Mouse (Mus musculus) kidney, embryonic 15.5 days (tissue): ENCODE data around the gene Slc29a3. TPM values are rescaled to one million over a fixed set of nuclear protein-coding genes. Genes with fewer than 3 reads are reported as not detected.
A peak's percentile ranks its signal among the peaks of the same experiment; 100 is the strongest.
"Not testable (repeated sequence)": the region's sequence is repeated elsewhere in the genome, so short reads cannot be mapped to it uniquely, and the experiment has no call there.

Source experiments
- ATAC-seq: fragments of 200-750 bp; cut with Nextera tagmentation; replicated peaks from 2 replicates; pipeline ENCODE4 v1.8.0; 2017; ENCODE audit warnings: moderate TSS enrichment; ENCODE audit not compliant: low FRiP score
- H3K27ac ChIP-seq: fragments of 300-500 bp; sonication (generic); 2 replicates; pipeline ENCODE4 v1.5.1; 2015; ENCODE audit warnings: mild to moderate bottlenecking, inconsistent platforms
- H3K27me3 ChIP-seq: fragments of 300-500 bp; sonication (generic); 2 replicates; pipeline ENCODE4 v1.6.1; 2015; ENCODE audit warnings: inconsistent platforms
- H3K36me3 ChIP-seq: fragments of 300-500 bp; sonication (generic); 2 replicates; pipeline ENCODE4 v1.6.1; 2015; ENCODE audit warnings: inconsistent platforms
- H3K4me1 ChIP-seq: fragments of 300-500 bp; sonication (generic); 2 replicates; pipeline ENCODE4 v1.6.1; 2015; ENCODE audit warnings: inconsistent platforms
- H3K4me2 ChIP-seq: fragments of 300-500 bp; sonication (generic); 2 replicates; pipeline ENCODE4 v1.6.1; 2015; ENCODE audit warnings: moderate library complexity, mild to moderate bottlenecking, inconsistent platforms
- H3K4me3 ChIP-seq: fragments of 300-500 bp; sonication (generic); replicated peaks from 2 replicates; pipeline ENCODE4 v1.5.1; 2015; ENCODE audit warnings: mild to moderate bottlenecking, inconsistent platforms
- H3K9ac ChIP-seq: fragments of 300-500 bp; sonication (generic); 2 replicates; pipeline ENCODE4 v1.6.1; 2015; ENCODE audit warnings: mild to moderate bottlenecking, inconsistent platforms
- H3K9me3 ChIP-seq: fragments of 300-500 bp; sonication (generic); replicated peaks from 2 replicates; pipeline ENCODE4 v1.6.1; 2016; ENCODE audit warnings: inconsistent platforms
- WGBS: fragments of 180-500 bp; shearing (Covaris S2); methylation state at CpG from one replicate; pipeline ENCODE4 v1.1.7; 2015; ENCODE audit warnings: mixed read lengths; 5-methylcytosine and 5-hydroxymethylcytosine counted together
- polyA plus RNA-seq: library from polyadenylated mRNA; unstranded; fragments of >200 nt; fragmentation: Nextera tagmentation; extraction: Ambion mirVana; gene quantifications from 2 replicates; pipeline ENCODE4 v1.2.1, GENCODE M21; 2015

Slc29a3 gene
- polyA plus RNA-seq, 1 experiment from 2014 or later, result 15.5 TPM

DNA sequence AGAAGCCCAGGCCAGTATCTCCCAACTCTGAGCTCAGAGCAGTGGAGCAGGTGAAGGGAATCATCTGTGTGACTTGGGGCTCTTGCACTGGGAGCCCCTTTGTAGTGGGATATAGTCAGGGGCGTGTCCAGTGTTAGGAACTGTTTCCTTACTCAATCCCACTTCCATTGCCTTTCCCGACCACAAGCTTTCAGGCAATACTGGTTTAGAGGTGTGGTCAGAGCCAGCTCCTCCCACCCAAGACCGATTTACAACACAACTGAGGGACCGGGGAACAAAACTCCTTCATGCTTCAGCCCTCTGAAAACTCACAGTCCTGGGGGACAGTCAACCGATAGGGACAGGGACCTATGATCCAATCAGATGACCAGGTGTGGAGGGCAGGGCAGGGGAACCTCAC, 32.1 kb downstream of the Slc29a3 start:
- Histone ChIP-seq H3K4me3 (no peak overlapping the region), H3K9me3 (no peaks in the 10 kb centered on the region), H3K9ac (no peak overlapping the region), H3K27ac (no peak overlapping the region), H3K4me2 (no peak overlapping the region), H3K4me1 (no peaks in the 10 kb centered on the region), H3K36me3 (peaks cover 23% of the 10 kb centered on the region), H3K27me3 (no peaks in the 10 kb centered on the region)
- no peak for ATAC-seq
- WGBS, result 74% methylated on average over 5 of the region's 5 CpGs

GRCm38 (mm10) chr10:60718491-60718890, 34.1 kb downstream of the Slc29a3 start:
- Histone ChIP-seq H3K27me3 (no peaks in the 10 kb centered on the region), H3K9ac (no peak overlapping the region), H3K4me2 (no peak overlapping the region), H3K9me3 (no peaks in the 10 kb centered on the region; the same call in 1 of the 2 replicates), H3K36me3 (peaks cover 39% of the 10 kb centered on the region), H3K4me3 (no peak overlapping the region), H3K4me1 (no peaks in the 10 kb centered on the region), H3K27ac (no peak overlapping the region)
- no peak for ATAC-seq
- 95% methylated on average over 2 of the region's 2 CpGs for WGBS

- no peak overlapping the region for H3K4me2 ChIP-seq
- H3K4me3 ChIP-seq, result no peak overlapping the region
- H3K36me3 ChIP-seq, result peaks cover 43% of the 10 kb centered on the region
- no peak overlapping the region for H3K9ac ChIP-seq
- no peaks in the 10 kb centered on the region; the same call in 1 of the 2 replicates for H3K9me3 ChIP-seq
- no peak overlapping the region for H3K27ac ChIP-seq
- H3K4me1 ChIP-seq, result no peaks in the 10 kb centered on the region
- no peaks in the 10 kb centered on the region for H3K27me3 ChIP-seq
- WGBS, result 88% methylated on average over 3 of the region's 3 CpGs
- no peak for ATAC-seq
Observed at GRCm38 (mm10) chr10:60716449-60716848, 36.1 kb downstream of the Slc29a3 start.

DNA sequence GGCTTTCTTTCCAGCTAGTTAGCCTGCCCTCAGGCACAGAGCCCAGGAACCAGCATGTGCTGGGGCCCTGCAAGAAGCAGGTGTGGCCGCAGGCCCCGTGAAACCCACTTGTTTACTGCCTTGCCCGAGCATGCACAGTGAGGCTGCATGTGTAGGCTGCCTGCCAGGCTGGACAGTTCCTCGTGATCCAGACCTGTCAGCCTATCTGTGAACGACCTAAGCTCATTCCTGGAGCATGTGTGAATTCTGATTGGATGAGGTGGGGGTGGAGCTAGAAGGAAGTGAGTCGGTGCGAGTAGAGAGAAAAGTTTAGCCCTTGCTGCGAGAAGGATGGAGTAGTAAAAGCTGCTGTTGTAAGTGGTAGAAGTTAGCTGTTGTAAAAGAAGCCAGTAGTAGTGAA, 40.3 kb downstream of the Slc29a3 start:
- H3K36me3 ChIP-seq, result peaks cover 33% of the 10 kb centered on the region
- not testable (repeated sequence) for H3K9me3 ChIP-seq, H3K9ac ChIP-seq, H3K27me3 ChIP-seq, H3K4me2 ChIP-seq, ATAC-seq, H3K4me3 ChIP-seq, H3K4me1 ChIP-seq, H3K27ac ChIP-seq
- WGBS, result 52% methylated on average over 8 of the region's 8 CpGs

GRCm38 (mm10) chr10:60708837-60709236, 43.8 kb downstream of the Slc29a3 start:
- Histone ChIP-seq H3K9ac (no peak overlapping the region), H3K9me3 (no peaks in the 10 kb centered on the region), H3K4me3 (no peak overlapping the region), H3K27me3 (no peaks in the 10 kb centered on the region), H3K4me1 (0 out of 2 replicates have a peak, but pooled peaks cover 2% of the 10 kb centered on the region), H3K27ac (no peak overlapping the region), H3K36me3 (peaks cover 7% of the 10 kb centered on the region), H3K4me2 (no peak overlapping the region)
- peak; percentile 73; the same call in 1 of the 2 replicates for ATAC-seq
- WGBS, result 68% methylated on average over 5 of the region's 5 CpGs

GRCm38 (mm10) chr10:60706268-60706667, 46.3 kb downstream of the Slc29a3 start:
- Histone ChIP-seq H3K36me3 (no peaks in the 10 kb centered on the region), H3K27me3 (no peaks in the 10 kb centered on the region), H3K4me1 (0 out of 2 replicates have a peak, but pooled peaks cover 2% of the 10 kb centered on the region), H3K4me2 (no peak overlapping the region), H3K4me3 (no peak overlapping the region), H3K9me3 (no peaks in the 10 kb centered on the region), H3K27ac (no peak overlapping the region), H3K9ac (no peak overlapping the region)
- WGBS, result 86% methylated on average over 4 of the region's 4 CpGs
- no peak for ATAC-seq

- Histone ChIP-seq H3K4me1 (no peaks in the 10 kb centered on the region), H3K27ac (no peak overlapping the region), H3K36me3 (no peaks in the 10 kb centered on the region), H3K27me3 (no peaks in the 10 kb centered on the region), H3K4me2 (no peak overlapping the region), H3K9ac (no peak overlapping the region), H3K4me3 (no peak overlapping the region), H3K9me3 (no peaks in the 10 kb centered on the region)
- no peak for ATAC-seq
- WGBS, result 77% methylated on average over 2 of the region's 2 CpGs
Observed at GRCm38 (mm10) chr10:60705134-60705533, 47.5 kb downstream of the Slc29a3 start.

DNA sequence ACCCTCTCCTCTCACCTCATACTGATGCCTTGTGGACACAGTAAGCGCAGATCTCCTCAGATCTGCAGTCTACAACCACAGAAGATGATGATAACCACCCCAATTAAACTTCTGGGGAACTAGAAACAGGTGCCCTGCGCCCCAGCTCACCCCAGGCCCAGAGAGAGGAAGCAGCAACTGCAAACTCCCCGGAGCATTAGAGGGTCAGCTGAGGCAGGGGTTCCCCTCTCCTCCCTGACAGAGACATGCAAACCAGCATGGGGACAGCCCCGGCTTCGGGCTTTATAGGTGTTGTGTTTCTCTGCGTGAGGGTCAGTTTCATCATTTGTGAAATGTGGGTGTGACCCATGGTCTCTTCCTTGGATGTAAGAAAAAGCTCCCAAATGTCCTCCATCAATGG, 54.8 kb downstream of the Slc29a3 start:
- no peak overlapping the region for H3K27ac ChIP-seq
- 83% methylated on average over 6 of the region's 6 CpGs for WGBS
- H3K4me2 ChIP-seq, result no peak overlapping the region
- H3K4me3 ChIP-seq, result no peak overlapping the region
- no peak overlapping the region for H3K9ac ChIP-seq
- H3K4me1 ChIP-seq, result no peaks in the 10 kb centered on the region
- H3K9me3 ChIP-seq, result no peaks in the 10 kb centered on the region
- no peaks in the 10 kb centered on the region for H3K36me3 ChIP-seq
- ATAC-seq, result no peak
- H3K27me3 ChIP-seq, result peaks cover 23% of the 10 kb centered on the region

- Histone ChIP-seq H3K9ac (no peak overlapping the region), H3K4me2 (no peak overlapping the region), H3K4me3 (no peak overlapping the region), H3K27ac (no peak overlapping the region), H3K27me3 (peaks cover 25% of the 10 kb centered on the region), H3K4me1 (no peaks in the 10 kb centered on the region), H3K9me3 (no peaks in the 10 kb centered on the region), H3K36me3 (no peaks in the 10 kb centered on the region)
- ATAC-seq, result 0 out of 2 replicates have a peak, but pooled peaks have one; percentile 46
- WGBS, result 12% methylated on average over 5 of the region's 5 CpGs
Observed at GRCm38 (mm10) chr10:60696975-60697374, 55.6 kb downstream of the Slc29a3 start.

DNA sequence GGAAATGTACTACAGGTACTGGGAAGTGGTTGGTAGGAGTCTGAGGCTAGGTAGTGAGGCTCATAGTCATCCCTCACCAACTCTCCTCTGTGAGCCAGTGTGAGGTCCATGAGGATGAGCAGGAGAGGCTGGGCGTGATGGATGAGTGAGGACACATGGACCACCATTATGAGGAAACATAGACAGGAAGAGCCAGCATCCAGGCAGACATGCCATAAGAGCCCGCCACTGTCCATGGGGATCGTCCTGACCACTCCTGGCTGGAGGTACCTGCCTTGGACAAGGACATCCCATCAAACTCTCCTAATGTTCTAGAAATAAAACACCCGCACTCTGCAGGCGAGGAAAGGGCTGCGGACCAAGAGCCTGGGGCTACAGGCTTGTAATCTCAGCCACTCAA, 56.2 kb downstream of the Slc29a3 start, which contains the start of gene Cdh23:
Gene Cdh23 (minus strand): TSS at position 101 of the 400 bp plus-strand sequence.
- no peak within 1 kb of the TSS for H3K9ac ChIP-seq
- ATAC-seq, result no peak
- H3K4me3 ChIP-seq, result no peak within 1 kb of the TSS
- no peak within 1 kb of the TSS for H3K27ac ChIP-seq
- no peak within 1 kb of the TSS for H3K4me2 ChIP-seq
- peaks cover 29% of the 10 kb centered on the region for H3K27me3 ChIP-seq
- no peaks in the 10 kb centered on the region for H3K9me3 ChIP-seq
- WGBS, result 86% methylated on average over 6 of the region's 6 CpGs
- H3K4me1 ChIP-seq, result peaks cover 5% of the 10 kb centered on the region
- no peaks in the 10 kb centered on the region for H3K36me3 ChIP-seq

DNA sequence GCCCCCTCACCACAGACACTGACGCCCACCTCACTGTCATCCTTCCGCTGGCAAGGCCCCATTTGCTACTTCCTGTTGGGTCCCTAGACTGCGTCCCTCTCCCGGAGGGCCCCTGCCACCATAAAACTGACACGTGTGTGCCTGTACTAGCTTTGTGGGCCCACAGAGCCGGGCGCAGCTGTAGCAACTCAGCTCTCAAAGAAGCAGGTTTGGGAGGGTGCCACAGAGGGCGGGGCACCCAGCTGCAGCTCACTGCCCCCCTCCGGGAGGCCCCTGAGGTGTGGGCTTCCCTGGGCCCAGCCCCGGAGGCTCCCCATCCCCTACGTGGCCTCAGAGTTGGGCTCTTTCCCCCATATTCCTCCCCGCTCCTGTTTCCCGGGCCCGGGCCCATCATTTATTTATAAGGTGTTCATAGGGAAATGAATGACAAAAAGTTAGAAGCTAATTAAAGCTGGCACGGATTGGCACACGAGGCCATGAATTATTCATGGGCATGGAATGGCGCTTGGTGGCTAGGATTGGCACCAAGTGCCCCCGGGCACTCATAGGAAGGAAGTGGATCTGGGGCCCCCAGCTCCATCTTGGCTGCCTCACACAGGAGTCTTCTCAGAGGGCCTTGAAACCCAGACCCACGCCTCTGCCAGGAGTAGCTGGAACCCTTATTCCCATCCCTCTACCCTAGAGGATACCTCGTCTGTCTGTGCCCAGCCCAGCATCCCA, 60.8 kb downstream of the Slc29a3 start:
- no peak for ATAC-seq
- H3K9ac ChIP-seq, result no peak overlapping the region
- WGBS, result 56% methylated on average over 20 of the region's 20 CpGs

GRCm38 (mm10) chr10:60690960-60691359, 61.6 kb downstream of the Slc29a3 start:
- no peak overlapping the region for H3K9ac ChIP-seq
- no peak overlapping the region for H3K4me3 ChIP-seq
- no peaks in the 10 kb centered on the region for H3K36me3 ChIP-seq
- H3K4me2 ChIP-seq, result no peak overlapping the region
- peaks cover 57% of the 10 kb centered on the region for H3K27me3 ChIP-seq
- no peak overlapping the region for H3K27ac ChIP-seq
- H3K9me3 ChIP-seq, result no peaks in the 10 kb centered on the region
- WGBS, result 38% methylated on average over 6 of the region's 6 CpGs
- H3K4me1 ChIP-seq, result peaks cover 22% of the 10 kb centered on the region
- ATAC-seq, result no peak

More for the DNA sequence above, 60.8 kb downstream of the Slc29a3 start:
- Histone ChIP-seq H3K4me2 (no peak overlapping the region), H3K9me3 (no peaks in the 10 kb centered on the region), H3K27ac (no peak overlapping the region), H3K36me3 (no peaks in the 10 kb centered on the region), H3K4me3 (no peak overlapping the region), H3K27me3 (peaks cover 48% of the 10 kb centered on the region), H3K4me1 (peaks cover 13% of the 10 kb centered on the region)

DNA sequence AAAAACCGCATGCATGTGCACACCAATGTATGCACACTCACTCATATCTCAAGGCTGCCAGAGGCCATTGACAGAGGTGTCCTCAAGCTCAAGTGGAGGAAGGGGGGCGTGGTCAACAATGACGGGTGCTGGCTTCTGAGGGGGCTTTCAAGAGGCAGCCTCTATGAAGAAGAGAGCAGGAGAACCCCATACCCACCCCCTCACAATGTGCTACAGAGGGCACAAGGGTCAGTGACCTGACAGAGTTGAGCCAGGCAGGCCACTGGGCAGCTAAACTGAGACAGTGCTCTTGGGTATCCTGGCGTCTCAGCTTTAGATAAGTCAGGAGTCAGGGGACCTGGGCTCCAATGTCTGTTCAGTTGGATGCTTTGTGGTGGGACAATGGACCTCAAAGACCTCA, 63.2 kb downstream of the Slc29a3 start:
- Histone ChIP-seq H3K36me3 (no peaks in the 10 kb centered on the region), H3K9me3 (no peaks in the 10 kb centered on the region), H3K4me1 (peaks cover 28% of the 10 kb centered on the region), H3K4me2 (no peak overlapping the region), H3K9ac (no peak overlapping the region), H3K27ac (no peak overlapping the region), H3K4me3 (no peak overlapping the region), H3K27me3 (peaks cover 73% of the 10 kb centered on the region)
- whole genome bisulfite sequencing, result 72% methylated on average over 4 of the region's 4 CpGs
- no peak for ATAC-seq
